Mouse (Mus musculus) midbrain, embryonic 13.5 days (tissue): ENCODE data around the gene Pts. TPM values are rescaled to one million over a fixed set of nuclear protein-coding genes. Genes with fewer than 3 reads are reported as not detected.

Experiments used
- ATAC-seq: fragments of 200-750 bp; cut with Nextera tagmentation; 2 replicates; pipeline ENCODE4 v1.8.0; 2017; ENCODE audit warnings: mild to moderate bottlenecking, moderate TSS enrichment, moderate library complexity
- H3K27ac ChIP-seq: fragments of 300-500 bp; sonication (generic); 2 replicates; pipeline ENCODE4 v1.5.1; 2015; ENCODE audit warnings: inconsistent platforms, mild to moderate bottlenecking, moderate library complexity
- H3K27me3 ChIP-seq: fragments of 300-500 bp; sonication (generic); 2 replicates; pipeline ENCODE4 v1.6.1; 2015; ENCODE audit warnings: mild to moderate bottlenecking, inconsistent platforms
- H3K36me3 ChIP-seq: fragments of 300-500 bp; sonication (generic); 2 replicates; pipeline ENCODE4 v1.6.1; 2015; ENCODE audit warnings: mild to moderate bottlenecking, inconsistent platforms
- H3K4me1 ChIP-seq: fragments of 300-500 bp; sonication (generic); replicated peaks from 2 replicates; pipeline ENCODE4 v1.6.1; 2015; ENCODE audit warnings: inconsistent platforms
- H3K4me2 ChIP-seq: fragments of 300-500 bp; sonication (generic); replicated peaks from 2 replicates; pipeline ENCODE4 v1.6.1; 2015; ENCODE audit warnings: moderate library complexity, mild to moderate bottlenecking, inconsistent platforms
- H3K4me3 ChIP-seq: fragments of 300-500 bp; sonication (generic); replicated peaks from 2 replicates; pipeline ENCODE4 v1.5.1; 2015; ENCODE audit warnings: mild to moderate bottlenecking, inconsistent platforms
- H3K9ac ChIP-seq: fragments of 300-500 bp; sonication (generic); replicated peaks from 2 replicates; pipeline ENCODE4 v1.6.1; 2015; ENCODE audit warnings: mild to moderate bottlenecking, inconsistent platforms
- H3K9me3 ChIP-seq: fragments of 300-500 bp; sonication (generic); 2 replicates; pipeline ENCODE4 v1.6.1; 2016; ENCODE audit warnings: mild to moderate bottlenecking, inconsistent platforms
- WGBS: fragments of 180-500 bp; shearing (Covaris S2); methylation state at CpG from one replicate; pipeline ENCODE4 v1.1.7; 2015; 5-methylcytosine and 5-hydroxymethylcytosine counted together
- polyA plus RNA-seq: library from polyadenylated mRNA; unstranded; fragments of >200 nt; fragmentation: Nextera tagmentation; extraction: Ambion mirVana; gene quantifications from 2 replicates; pipeline ENCODE4 v1.2.1, GENCODE M21; 2015

The Pts gene
- polyA plus RNA-seq, 1 experiment from 2014 or later = 115 TPM

DNA sequence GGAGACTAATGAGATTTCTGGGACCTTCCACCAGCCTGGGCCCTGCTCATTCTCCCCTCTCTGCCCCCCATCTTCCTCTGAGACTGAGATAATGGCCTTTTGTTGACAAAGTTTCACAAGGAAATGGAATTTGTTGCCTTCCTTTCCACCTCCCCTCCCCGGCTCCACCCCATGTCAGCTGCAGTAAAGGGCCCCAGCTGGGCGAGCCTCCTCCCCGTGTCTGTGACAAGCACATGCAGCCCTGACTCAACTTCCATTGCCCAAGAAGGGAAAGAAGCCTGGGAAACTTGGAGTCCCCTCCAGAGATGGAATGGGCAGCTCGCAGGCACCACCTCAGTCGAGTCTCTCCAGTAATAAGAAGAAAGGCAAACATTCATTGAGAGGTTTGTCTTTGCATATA lies 49.7 kb downstream of the Pts start:
- H3K9ac ChIP-seq = no peak overlapping the region
- H3K9me3 ChIP-seq = no peaks in the 10 kb centered on the region
- ATAC-seq = no peak
- H3K27ac ChIP-seq = no peak overlapping the region
- H3K4me2 ChIP-seq = no peak overlapping the region
- 0 out of 2 replicates have a peak, but pooled peaks cover 9% of the 10 kb centered on the region for H3K4me1 ChIP-seq
- no peaks in the 10 kb centered on the region for H3K36me3 ChIP-seq
- no peak overlapping the region for H3K4me3 ChIP-seq
- 12% methylated on average over 5 of the region's 5 CpGs for WGBS
- 0 out of 2 replicates have a peak, but pooled peaks cover 4% of the 10 kb centered on the region for H3K27me3 ChIP-seq

DNA sequence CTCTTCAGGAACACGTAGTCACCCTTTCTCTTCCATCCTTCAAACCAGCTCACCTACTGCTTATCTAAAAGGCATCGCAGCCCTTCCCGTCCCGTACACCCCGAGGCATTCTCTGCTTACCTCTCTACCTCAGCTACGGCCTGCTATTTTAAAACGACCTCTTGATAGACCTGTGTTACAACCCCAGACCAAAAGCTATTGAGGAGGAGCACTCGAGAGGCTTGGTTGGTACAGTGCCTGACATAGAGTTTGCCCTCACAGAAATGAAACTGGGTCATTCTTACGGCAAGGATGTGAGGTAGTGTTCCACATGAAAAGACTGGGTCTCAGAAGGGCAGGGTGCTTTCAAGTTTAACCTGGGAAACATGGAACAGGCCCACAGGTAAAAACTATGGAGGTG lies 51.3 kb downstream of the Pts start:
- no peak overlapping the region for H3K9ac ChIP-seq
- 0 out of 2 replicates have a peak, but pooled peaks cover 9% of the 10 kb centered on the region for H3K4me1 ChIP-seq
- H3K27me3 ChIP-seq = 0 out of 2 replicates have a peak, but pooled peaks cover 4% of the 10 kb centered on the region
- H3K27ac ChIP-seq = no peak overlapping the region
- no peaks in the 10 kb centered on the region for H3K36me3 ChIP-seq
- H3K4me3 ChIP-seq = no peak overlapping the region
- no peak for ATAC-seq
- H3K9me3 ChIP-seq = no peaks in the 10 kb centered on the region
- no peak overlapping the region for H3K4me2 ChIP-seq
- 93% methylated on average over 9 of the region's 9 CpGs for WGBS

DNA sequence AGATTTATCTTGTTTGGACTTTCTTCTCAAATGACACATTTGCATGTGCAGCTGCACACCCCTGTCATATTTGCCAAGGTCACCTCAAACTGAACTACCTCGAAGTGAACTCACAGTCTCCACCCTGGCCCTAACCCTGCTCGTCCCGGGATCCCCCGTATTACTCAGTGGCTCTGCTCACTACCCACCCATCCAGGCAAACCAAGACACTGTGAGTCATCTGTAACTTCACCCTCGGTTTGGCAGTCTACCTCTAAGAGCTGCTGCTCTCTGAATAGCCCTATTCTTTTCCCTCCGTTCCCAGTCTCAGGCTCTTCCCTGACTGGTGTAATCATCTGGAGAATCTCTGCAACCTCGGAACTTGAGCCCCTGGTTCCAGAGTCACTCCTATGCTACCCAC lies 51.9 kb downstream of the Pts start:
- H3K9me3 ChIP-seq = no peaks in the 10 kb centered on the region
- no peaks in the 10 kb centered on the region for H3K36me3 ChIP-seq
- 77% methylated on average over 7 of the region's 7 CpGs for WGBS
- H3K4me3 ChIP-seq = no peak overlapping the region
- H3K27ac ChIP-seq = no peak overlapping the region
- 0 out of 2 replicates have a peak, but pooled peaks cover 9% of the 10 kb centered on the region for H3K4me1 ChIP-seq
- 0 out of 2 replicates have a peak, but pooled peaks cover 4% of the 10 kb centered on the region for H3K27me3 ChIP-seq
- no peak overlapping the region for H3K4me2 ChIP-seq
- H3K9ac ChIP-seq = no peak overlapping the region
- no peak for ATAC-seq

DNA sequence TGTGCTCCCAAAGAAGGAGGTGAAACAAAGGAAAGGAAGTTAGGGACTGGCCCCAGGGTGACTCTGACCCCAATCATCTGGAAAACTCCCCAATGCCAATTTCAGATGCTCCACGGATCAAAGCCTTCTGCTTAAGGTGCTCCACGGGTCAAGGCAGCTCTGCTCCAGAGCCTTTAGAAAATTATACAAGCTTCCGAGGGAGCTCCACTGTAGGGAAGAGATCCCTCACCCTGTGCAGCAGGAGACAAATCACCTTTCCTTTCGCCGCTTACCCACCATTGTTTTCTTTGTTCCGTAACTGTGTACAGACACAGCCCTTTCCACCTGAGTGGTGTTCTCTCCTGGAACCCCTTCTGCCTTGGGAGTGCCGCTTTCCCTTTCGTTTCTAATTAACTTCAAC lies 52.8 kb downstream of the Pts start:
- no peak overlapping the region for H3K4me3 ChIP-seq
- H3K27me3 ChIP-seq = 0 out of 2 replicates have a peak, but pooled peaks cover 4% of the 10 kb centered on the region
- no peak overlapping the region for H3K27ac ChIP-seq
- H3K4me2 ChIP-seq = no peak overlapping the region
- no peaks in the 10 kb centered on the region for H3K9me3 ChIP-seq
- H3K9ac ChIP-seq = no peak overlapping the region
- WGBS = 57% methylated on average over 8 of the region's 8 CpGs
- no peaks in the 10 kb centered on the region for H3K36me3 ChIP-seq
- 0 out of 2 replicates have a peak, but pooled peaks cover 9% of the 10 kb centered on the region for H3K4me1 ChIP-seq
- ATAC-seq = no peak

DNA sequence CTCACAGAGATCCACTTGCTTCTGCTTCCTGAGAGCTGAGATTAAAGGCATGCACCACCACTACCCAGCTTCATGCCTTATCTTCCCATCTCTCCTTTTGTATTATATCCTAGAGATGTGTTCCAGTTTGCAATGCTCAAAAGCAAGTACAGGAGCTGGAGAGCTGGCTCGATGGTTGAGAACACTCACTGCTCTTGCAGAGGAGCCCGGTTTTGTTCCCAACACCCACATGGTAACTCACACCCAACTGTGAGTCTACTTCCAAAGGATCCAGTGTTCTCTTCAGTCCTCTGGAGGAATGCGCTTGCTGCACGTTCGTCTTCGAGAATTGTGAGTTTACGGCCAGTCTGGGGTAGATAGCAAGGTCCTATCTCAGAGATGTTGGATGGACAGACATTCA lies 53.2 kb downstream of the Pts start:
- ATAC-seq = no peak
- Histone ChIP-seq H3K4me2 (no peak overlapping the region), H3K9ac (no peak overlapping the region), H3K27ac (no peak overlapping the region), H3K9me3 (no peaks in the 10 kb centered on the region), H3K4me1 (0 out of 2 replicates have a peak, but pooled peaks cover 9% of the 10 kb centered on the region), H3K36me3 (no peaks in the 10 kb centered on the region), H3K4me3 (no peak overlapping the region), H3K27me3 (0 out of 2 replicates have a peak, but pooled peaks cover 4% of the 10 kb centered on the region)
- WGBS = 85% methylated on average over 7 of the region's 7 CpGs

Other genes with a start within 250 kb of the Pts start
- 124 and 143 TPM in 2 replicates for gene Rpl10-ps3, start 183.8 kb downstream of the Pts start, polyA plus RNA-seq
- gene Plet1, start 34.2 kb downstream of the Pts start, polyA plus RNA-seq = 0.43 and 0.58 TPM in 2 replicates
- 27.3 and 29.4 TPM in 2 replicates for gene Il18, start 26.1 kb upstream of the Pts start, polyA plus RNA-seq
- 0.28 and 0.34 TPM in 2 replicates for gene Bco2, start 26.5 kb upstream of the Pts start, polyA plus RNA-seq
- gene Tex12, start 32.6 kb upstream of the Pts start, polyA plus RNA-seq = 0.32 and 0.50 TPM in 2 replicates
- 209 and 210 TPM in 2 replicates for gene Sdhd, start 75.1 kb upstream of the Pts start, polyA plus RNA-seq
- 386 and 397 TPM in 2 replicates for gene Timm8b, start 75.2 kb upstream of the Pts start, polyA plus RNA-seq
- gene Pih1d2, start 88.6 kb upstream of the Pts start, polyA plus RNA-seq = 5.5 and 6.5 TPM in 2 replicates
- 23.5 and 23.8 TPM in 2 replicates for gene Nkapd1, start 88.7 kb upstream of the Pts start, polyA plus RNA-seq
- gene Dlat, start 131.1 kb upstream of the Pts start, polyA plus RNA-seq = 40.9 and 42.1 TPM in 2 replicates
- 33.4 and 36.6 TPM in 2 replicates for gene Dixdc1, start 210.8 kb upstream of the Pts start, polyA plus RNA-seq
- 0.50 and 1.1 TPM in 2 replicates for gene 2310030G06Rik, start 217.8 kb upstream of the Pts start, polyA plus RNA-seq
- 3.5 and 4.0 TPM in 2 replicates for gene Cryab, start 222.6 kb upstream of the Pts start, polyA plus RNA-seq
- 0.42 and 0.54 TPM in 2 replicates for gene Hspb2, start 223.6 kb upstream of the Pts start, polyA plus RNA-seq
- 11.5 and 14.3 TPM in 2 replicates for gene Fdxacb1, start 239.5 kb upstream of the Pts start, polyA plus RNA-seq
- gene Alg9, start 246.3 kb upstream of the Pts start, polyA plus RNA-seq = 51.6 and 53.5 TPM in 2 replicates
- gene 1110032A03Rik, start 246.8 kb upstream of the Pts start, polyA plus RNA-seq = 59.9 and 61.7 TPM in 2 replicates